Mouse (Mus musculus) stomach, embryonic 16.5 days (tissue): Measurements from ENCODE around the gene Tmem163. TPM values are rescaled to one million over a fixed set of nuclear protein-coding genes. Genes with fewer than 3 reads are reported as not detected.

Experiments used
- ATAC-seq: fragments of 200-750 bp; cut with Nextera tagmentation; 2 replicates; pipeline ENCODE4 v1.8.0; 2017; ENCODE audit warnings: moderate number of reproducible peaks, moderate TSS enrichment; ENCODE audit not compliant: insufficient read depth, low FRiP score
- H3K27ac ChIP-seq: fragments of 300-500 bp; sonication (generic); 2 replicates; pipeline ENCODE4 v1.5.1; 2014; ENCODE audit warnings: low read length
- H3K27me3 ChIP-seq: fragments of 300-500 bp; sonication (generic); 2 replicates; pipeline ENCODE4 v1.6.1; 2014; ENCODE audit warnings: low read length, control low read depth, mixed read lengths; ENCODE audit not compliant: control insufficient read depth, insufficient read depth
- H3K36me3 ChIP-seq: fragments of 300-500 bp; sonication (generic); 2 replicates; pipeline ENCODE4 v1.6.1; 2014; ENCODE audit warnings: low read length; ENCODE audit not compliant: control insufficient read depth, insufficient read depth
- H3K4me1 ChIP-seq: fragments of 300-500 bp; sonication (generic); 2 replicates; pipeline ENCODE4 v1.6.1; 2014; ENCODE audit warnings: low read length, control low read depth, mixed read lengths; ENCODE audit not compliant: control insufficient read depth, insufficient read depth
- H3K4me2 ChIP-seq: fragments of 300-500 bp; sonication (generic); 2 replicates; pipeline ENCODE4 v1.6.1; 2014; ENCODE audit warnings: low read depth, low read length, mixed read lengths
- H3K4me3 ChIP-seq: fragments of 300-500 bp; sonication (generic); replicated peaks from 2 replicates; pipeline ENCODE4 v1.5.1; 2014; ENCODE audit warnings: mild to moderate bottlenecking, low read length
- H3K9ac ChIP-seq: fragments of 300-500 bp; sonication (generic); 2 replicates; pipeline ENCODE4 v1.6.1; 2014; ENCODE audit warnings: low read length
- H3K9me3 ChIP-seq: fragments of 300-500 bp; sonication (generic); replicated peaks from 2 replicates; pipeline ENCODE4 v1.6.1; 2016; ENCODE audit warnings: low read length, control low read depth; ENCODE audit not compliant: control insufficient read depth
- WGBS: fragments of 180-500 bp; shearing (Covaris S2); extraction: QIAGEN DNeasy Blood & Tissue Kit; methylation state at CpG from one replicate; pipeline ENCODE4 v1.1.7; 2014; 5-methylcytosine and 5-hydroxymethylcytosine counted together
- polyA plus RNA-seq: library from polyadenylated mRNA; unstranded; fragments of >200 nt; fragmentation: Nextera tagmentation; extraction: Ambion mirVana; gene quantifications from 2 replicates; pipeline ENCODE4 v1.2.1, GENCODE M21; 2015

Tmem163 gene
- polyA plus RNA-seq, 1 experiment from 2014 or later: 0.45 TPM

GRCm38 (mm10) chr1:127619036-127619435, 60.3 kb downstream of the Tmem163 start:
- ATAC-seq: no peak
- WGBS: 85% methylated on average over 6 of the region's 6 CpGs

GRCm38 (mm10) chr1:127610378-127610777, 69.0 kb downstream of the Tmem163 start:
- Histone ChIP-seq H3K4me1 (no peaks in the 10 kb centered on the region), H3K9ac (no peak overlapping the region), H3K4me3 (no peak overlapping the region), H3K27ac (no peak overlapping the region), H3K4me2 (no peak overlapping the region), H3K27me3 (no peaks in the 10 kb centered on the region), H3K36me3 (no peaks in the 10 kb centered on the region), H3K9me3 (no peaks in the 10 kb centered on the region)
- no peak for ATAC-seq
- 64% methylated on average over 3 of the region's 3 CpGs for WGBS

More at GRCm38 (mm10) chr1:127619036-127619435, 60.3 kb downstream of the Tmem163 start:
- Histone ChIP-seq H3K36me3 (no peaks in the 10 kb centered on the region), H3K4me2 (no peak overlapping the region), H3K27ac (no peak overlapping the region), H3K27me3 (no peaks in the 10 kb centered on the region), H3K4me3 (no peak overlapping the region), H3K9me3 (no peaks in the 10 kb centered on the region), H3K4me1 (no peaks in the 10 kb centered on the region), H3K9ac (no peak overlapping the region)

DNA sequence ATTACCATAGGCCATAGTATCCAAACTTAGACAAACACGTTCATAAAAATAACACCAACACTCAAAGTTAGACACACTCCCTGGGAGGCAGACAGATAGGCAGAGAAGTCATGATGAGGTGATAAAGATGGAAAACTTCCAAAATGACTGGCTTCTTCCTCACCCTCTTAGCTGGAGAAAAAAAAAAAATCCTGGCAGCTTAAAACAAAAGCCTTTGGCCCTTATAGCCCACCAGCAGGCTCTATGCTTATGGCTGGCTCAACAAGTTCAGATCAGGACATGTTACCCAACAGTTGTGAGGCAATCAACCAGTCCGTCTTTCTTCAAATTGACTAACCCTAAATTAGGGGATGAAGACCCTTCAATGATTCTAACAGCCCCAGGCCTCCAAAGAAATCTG, 69.5 kb downstream of the Tmem163 start:
- Histone ChIP-seq H3K27me3 (no peaks in the 10 kb centered on the region), H3K9me3 (no peaks in the 10 kb centered on the region), H3K4me1 (no peaks in the 10 kb centered on the region), H3K36me3 (no peaks in the 10 kb centered on the region), H3K27ac (no peak overlapping the region), H3K9ac (no peak overlapping the region), H3K4me2 (no peak overlapping the region), H3K4me3 (no peak overlapping the region)
- WGBS: 82% methylated on average over 2 of the region's 2 CpGs
- no peak for ATAC-seq

DNA sequence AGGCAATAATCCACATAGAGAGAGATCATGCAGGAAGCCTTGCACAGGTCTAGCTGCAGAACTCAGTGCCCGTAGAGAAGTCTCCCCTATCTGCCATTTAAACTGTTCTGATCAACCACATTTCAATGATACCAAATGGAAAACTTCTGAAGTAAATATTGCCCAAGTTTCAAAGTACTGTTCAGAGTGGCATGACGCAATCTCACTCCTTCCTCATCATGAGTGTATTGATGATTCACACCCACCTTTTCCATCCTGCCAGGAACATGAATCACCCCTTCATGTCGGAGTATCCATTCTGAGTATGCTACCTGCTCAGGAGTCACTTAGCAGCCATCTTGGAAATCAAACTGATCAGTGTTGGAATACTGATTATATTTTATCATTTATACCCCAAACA, 71.0 kb downstream of the Tmem163 start:
- Histone ChIP-seq H3K27ac (no peak overlapping the region), H3K4me3 (no peak overlapping the region), H3K4me2 (no peak overlapping the region), H3K9ac (no peak overlapping the region), H3K9me3 (no peaks in the 10 kb centered on the region), H3K4me1 (no peaks in the 10 kb centered on the region), H3K27me3 (no peaks in the 10 kb centered on the region), H3K36me3 (no peaks in the 10 kb centered on the region)
- no peak for ATAC-seq
- 85% methylated on average over 3 of the region's 3 CpGs for WGBS

DNA sequence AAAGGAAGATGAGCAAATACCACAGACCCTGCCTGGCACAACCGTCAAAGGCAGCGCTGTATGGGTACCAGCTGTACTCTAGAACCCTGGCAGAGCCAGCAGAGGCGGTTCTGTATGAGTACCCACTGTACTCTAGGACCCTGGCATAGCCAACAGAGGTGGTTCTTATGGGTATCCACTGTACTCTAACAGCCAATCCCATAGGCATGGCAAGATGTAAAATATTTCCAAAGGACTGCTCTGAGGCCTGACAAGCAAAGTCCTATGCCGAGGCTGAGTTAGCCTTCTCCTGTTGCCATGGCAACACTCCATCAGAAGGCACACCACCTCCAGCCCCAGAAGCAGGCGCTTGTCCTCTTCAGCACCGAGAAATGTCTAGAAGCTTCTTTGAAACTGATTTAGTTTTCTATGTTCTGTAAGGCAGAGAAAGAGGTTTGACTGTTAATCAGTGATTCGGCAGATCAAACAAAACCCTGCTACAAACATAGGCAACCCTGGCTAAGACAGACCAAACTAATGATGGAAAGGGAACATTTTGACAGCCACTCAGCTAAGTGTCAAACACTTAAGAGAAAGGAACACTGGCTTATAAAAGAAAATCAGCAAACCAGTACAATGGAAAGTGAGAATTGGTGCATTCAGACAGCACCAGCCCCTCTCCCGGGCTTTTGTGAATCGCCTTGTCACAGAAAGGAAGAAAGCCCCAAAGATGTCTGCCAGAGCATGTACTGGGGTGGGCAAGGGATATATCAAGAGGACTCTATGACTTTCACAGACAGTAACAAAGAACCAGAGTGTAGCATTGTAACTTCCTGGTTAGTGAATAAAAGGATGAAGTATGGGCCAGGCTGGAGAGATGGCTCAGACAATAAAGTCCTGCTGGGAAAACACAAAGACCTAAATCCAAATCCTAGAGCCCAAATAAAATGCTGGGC, 75.4 kb downstream of the Tmem163 start:
- H3K36me3 ChIP-seq: no peaks in the 10 kb centered on the region
- WGBS: 73% methylated on average over 9 of the region's 9 CpGs
- no peak overlapping the region for H3K27ac ChIP-seq
- ATAC-seq: no peak
- no peaks in the 10 kb centered on the region for H3K9me3 ChIP-seq
- no peaks in the 10 kb centered on the region for H3K27me3 ChIP-seq
- no peaks in the 10 kb centered on the region for H3K4me1 ChIP-seq
- H3K4me2 ChIP-seq: no peak overlapping the region
- no peak overlapping the region for H3K4me3 ChIP-seq
- H3K9ac ChIP-seq: no peak overlapping the region

GRCm38 (mm10) chr1:127596143-127596542, 83.2 kb downstream of the Tmem163 start:
- ATAC-seq: no peak
- no peak overlapping the region for H3K4me3 ChIP-seq
- H3K27me3 ChIP-seq: no peaks in the 10 kb centered on the region
- H3K9me3 ChIP-seq: no peaks in the 10 kb centered on the region
- no peak overlapping the region for H3K4me2 ChIP-seq
- H3K36me3 ChIP-seq: no peaks in the 10 kb centered on the region
- H3K4me1 ChIP-seq: no peaks in the 10 kb centered on the region
- H3K27ac ChIP-seq: no peak overlapping the region
- WGBS: 83% methylated on average over 4 of the region's 4 CpGs
- no peak overlapping the region for H3K9ac ChIP-seq

GRCm38 (mm10) chr1:127595735-127596134, 83.6 kb downstream of the Tmem163 start:
- no peaks in the 10 kb centered on the region for H3K27me3 ChIP-seq
- WGBS: 31% methylated on average over 1 of the region's 1 CpGs
- H3K9ac ChIP-seq: no peak overlapping the region
- no peak overlapping the region for H3K4me3 ChIP-seq
- no peaks in the 10 kb centered on the region for H3K4me1 ChIP-seq
- H3K36me3 ChIP-seq: no peaks in the 10 kb centered on the region
- H3K27ac ChIP-seq: no peak overlapping the region
- no peaks in the 10 kb centered on the region for H3K9me3 ChIP-seq
- no peak overlapping the region for H3K4me2 ChIP-seq
- no peak for ATAC-seq

DNA sequence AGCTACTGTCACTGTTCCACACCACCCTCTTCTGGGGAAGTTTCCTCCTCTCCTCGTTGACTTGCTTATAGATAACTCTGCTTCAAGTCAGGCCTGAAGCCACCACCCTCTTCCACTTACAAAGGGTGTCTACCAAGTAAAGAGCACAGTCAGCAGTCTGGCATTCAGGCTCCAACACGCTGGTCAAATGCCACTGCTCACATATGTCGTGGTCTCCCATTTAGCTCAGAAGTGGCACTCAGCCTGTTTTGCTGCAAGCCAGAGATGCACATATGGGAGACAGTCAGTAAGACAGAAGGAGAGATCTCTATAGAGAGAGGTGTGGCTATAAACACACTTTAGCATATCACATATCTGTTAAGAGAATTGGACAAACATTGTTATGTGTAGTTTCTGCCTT, 89.8 kb downstream of the Tmem163 start:
- WGBS: 69% methylated on average over 3 of the region's 3 CpGs
- Histone ChIP-seq H3K27ac (no peak overlapping the region), H3K4me2 (no peak overlapping the region), H3K9ac (no peak overlapping the region), H3K36me3 (no peaks in the 10 kb centered on the region), H3K4me1 (no peaks in the 10 kb centered on the region), H3K9me3 (no peaks in the 10 kb centered on the region), H3K4me3 (no peak overlapping the region), H3K27me3 (no peaks in the 10 kb centered on the region)
- ATAC-seq: no peak

GRCm38 (mm10) chr1:127587071-127587470, 92.3 kb downstream of the Tmem163 start:
- H3K36me3 ChIP-seq: no peaks in the 10 kb centered on the region
- no peak overlapping the region for H3K27ac ChIP-seq
- H3K9me3 ChIP-seq: no peaks in the 10 kb centered on the region
- 83% methylated on average over 5 of the region's 5 CpGs for WGBS
- no peaks in the 10 kb centered on the region for H3K4me1 ChIP-seq
- no peak overlapping the region for H3K9ac ChIP-seq
- no peak overlapping the region for H3K4me3 ChIP-seq
- no peak overlapping the region for H3K4me2 ChIP-seq
- no peaks in the 10 kb centered on the region for H3K27me3 ChIP-seq
- no peak for ATAC-seq
